7 mouse cellular contexts compared by ENCODE assay signal in the genomic region with DNA sequence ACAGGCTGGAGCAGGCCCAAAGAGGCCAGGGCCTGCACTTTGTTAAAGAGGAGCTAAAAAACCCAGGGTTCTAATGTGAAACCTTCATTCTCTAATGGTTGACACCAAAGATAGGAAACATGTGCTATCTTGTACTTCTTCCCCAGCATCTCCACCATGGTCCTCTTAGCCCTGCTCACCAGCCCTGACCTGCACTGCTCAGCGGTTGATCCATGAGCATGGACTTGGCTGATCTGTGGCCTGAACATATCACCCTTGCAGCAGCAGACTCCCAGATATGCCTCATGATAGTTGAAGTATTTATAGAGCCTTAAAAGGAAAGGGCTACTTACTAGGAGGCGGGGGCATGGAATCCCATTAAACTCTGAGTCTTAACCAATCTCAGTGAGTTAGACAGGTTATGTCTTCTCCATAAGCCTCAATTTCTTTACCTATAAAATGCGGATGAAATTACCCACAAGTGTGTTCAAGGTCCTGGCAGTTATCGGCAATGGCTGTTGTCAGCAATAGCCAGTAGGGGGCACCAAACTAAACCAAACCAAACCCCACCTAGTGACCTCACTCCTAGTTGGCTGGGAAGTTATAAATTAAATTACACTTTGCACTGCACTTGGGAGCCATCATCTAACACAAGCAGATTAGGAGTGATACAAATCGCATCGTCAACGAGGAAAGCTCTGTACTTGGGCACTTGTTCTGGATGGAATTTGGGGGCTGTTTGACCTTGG. TPM values are rescaled to one million over a fixed set of nuclear protein-coding genes. Genes with fewer than 3 reads are reported as not detected.
A peak's percentile ranks its signal among the peaks of the same experiment; 100 is the strongest.
DNase-seq lines count a peak whose midpoint lies in the region; ATAC-seq and TF ChIP-seq lines count a peak whose summit lies in the region.

No protein-coding gene starts in this region.

- TF ChIP-seq CTCF in cortical plate, adult 2 months (IDR thresholded peaks at IDR 0.05; ENCODE audit: extremely low read depth, insufficient read depth, low read length) = peak; percentile 83
- peak; percentile 93 for TF ChIP-seq CTCF in hindbrain, postnatal 0 days (IDR thresholded peaks at IDR 0.05; ENCODE audit: low read depth)

- peak overlapping the region; percentile 61 for H3K9ac ChIP-seq in hindbrain, postnatal 0 days (replicated peaks; ENCODE audit: low read length)

- WGBS in hindbrain, postnatal 0 days = 6% methylated on average over 7 of the region's 7 CpGs

- peak; percentile 83 for ATAC-seq in hindbrain, postnatal 0 days

- no peak overlapping the region for H3K4me3 ChIP-seq in cortical plate, adult 2 months (ENCODE audit: insufficient read depth, low read length)
- H3K4me3 ChIP-seq in hindbrain, postnatal 0 days (ENCODE audit: low read length) = peak overlapping the region; percentile 38

- H3K27ac ChIP-seq in cortical plate, adult 2 months (ENCODE audit: insufficient read depth, low read length) = no peak overlapping the region
- peak overlapping the region; percentile 84 for H3K27ac ChIP-seq in hindbrain, postnatal 0 days

- no peaks in the 10 kb centered on the region for H3K4me1 ChIP-seq in cortical plate, adult 2 months (ENCODE audit: control insufficient read depth, insufficient read depth, low read length)
- no peaks in the 10 kb centered on the region for H3K4me1 ChIP-seq in hindbrain, postnatal 0 days (ENCODE audit: insufficient read depth, low read length)

- peak overlapping the region; percentile 67 for H3K4me2 ChIP-seq in hindbrain, postnatal 0 days (ENCODE audit: low read depth, low read length)

- no peaks in the 10 kb centered on the region for H3K9me3 ChIP-seq in hindbrain, postnatal 0 days (ENCODE audit: low read length)

- no peak for TF ChIP-seq POLR2A in cortical plate, adult 2 months (IDR thresholded peaks at IDR 0.05; ENCODE audit: extremely low read depth, insufficient read depth, low read length)

- peak; percentile 70 to 90 for DNase-seq in adrenal gland, adult (ENCODE audit: inconsistent age in 2 of 2, low spot score in 1 of 2)
- DNase-seq in gastrocnemius, postnatal 10 days = peak; percentile 49
- DNase-seq in hindbrain, postnatal 0 days (ENCODE audit: low spot score) = peak; percentile 92
- peak; percentile 61 for DNase-seq in left cerebral cortex, adult 11 months (ENCODE audit: low spot score)
- peak; percentile 44 to 78 for DNase-seq in lung, postnatal 4 days
- DNase-seq in right cerebral cortex, postnatal 10 days (ENCODE audit: low spot score in 2 of 2) = peak; percentile 78 to 83

- H3K36me3 ChIP-seq in hindbrain, postnatal 0 days (ENCODE audit: insufficient read depth, low read length) = no peaks in the 10 kb centered on the region

- 0 out of 2 replicates have a peak, but pooled peaks cover 6% of the 10 kb centered on the region for H3K27me3 ChIP-seq in hindbrain, postnatal 0 days (ENCODE audit: insufficient read depth, low read length)

RNA-seq across cellular contexts. Expression of gene Xpa, which starts 5.9 kb away (rescaled TPM):
- 17.9 and 20.9 TPM in 2 replicates for polyA plus RNA-seq in cortical plate, adult 2 months (2012; rRNA removed)
- total RNA-seq in gastrocnemius, postnatal 10 days (2021) = 10 to 100 TPM; 10.2 to 12.2 TPM
- total RNA-seq in hindbrain, postnatal 0 days (2014; rRNA removed) = 18.9 and 26.4 TPM in 2 replicates
- polyA plus RNA-seq in hindbrain, postnatal 0 days (2015; fragmentation: Nextera tagmentation; extraction: Ambion mirVana) = 35.9 and 39.2 TPM in 2 replicates
